Mouse (Mus musculus): ENCODE results near the gene Usp11.
"Not testable (repeated sequence)": the region's sequence is repeated elsewhere in the genome, so short reads cannot be mapped to it uniquely, and the experiment has no call there.

Gene Usp11

GRCm38 (mm10) chrX:20703741-20704290 is at the start of gene Usp11:
Gene Usp11, plus strand, starts transcription at chrX:20703906.
- peak; percentile 33 for DNase-seq (ENCODE audit: low spot score)

- DNase-seq (ENCODE audit: low spot score): no peak
These were observed 46.1 kb upstream of the Usp11 start for GRCm38 (mm10) chrX:20657593-20657992.

DNA sequence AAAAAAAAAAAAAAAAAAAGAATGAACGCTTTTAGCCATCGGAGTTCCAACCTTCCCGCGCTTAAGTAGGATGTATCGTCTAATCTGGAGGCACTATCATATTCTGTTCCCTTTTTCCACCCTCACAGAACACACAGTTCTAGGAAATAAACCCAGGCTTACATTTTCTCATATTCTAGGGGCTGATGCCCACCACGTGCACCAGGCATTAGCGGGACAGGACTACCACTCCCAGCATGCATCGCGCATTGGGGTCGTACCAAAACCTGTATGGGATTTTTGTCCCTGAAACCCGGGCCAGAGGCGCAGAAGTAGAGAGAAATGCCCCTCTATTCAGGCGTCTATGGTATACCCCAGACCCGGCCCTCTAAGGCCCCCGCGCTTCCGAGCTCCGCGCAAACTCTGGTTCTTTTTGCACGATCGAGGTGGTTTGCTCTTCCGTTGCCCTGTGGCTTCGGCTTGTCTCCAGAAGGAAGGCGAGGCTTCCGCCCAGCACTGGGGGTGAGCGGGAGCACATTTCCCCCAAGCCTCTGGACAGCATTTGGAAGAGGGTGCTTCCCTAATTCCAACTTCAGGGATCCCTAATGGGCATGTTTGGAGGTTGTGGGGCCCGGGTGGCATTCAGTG is 45.6 kb upstream of the Usp11 start, which contains the start of gene Uba1:
Uba1 (plus strand) TSS at position 301 of the 627 bp plus-strand sequence.
- DNase-seq (ENCODE audit: low spot score): peak; percentile 29

GRCm38 (mm10) chrX:20658891-20659406 is 44.8 kb upstream of the Usp11 start:
- no peak for DNase-seq (ENCODE audit: low spot score)

- DNase-seq (ENCODE audit: low spot score): no peak
These were observed 41.4 kb upstream of the Usp11 start for GRCm38 (mm10) chrX:20662317-20662715.

DNA sequence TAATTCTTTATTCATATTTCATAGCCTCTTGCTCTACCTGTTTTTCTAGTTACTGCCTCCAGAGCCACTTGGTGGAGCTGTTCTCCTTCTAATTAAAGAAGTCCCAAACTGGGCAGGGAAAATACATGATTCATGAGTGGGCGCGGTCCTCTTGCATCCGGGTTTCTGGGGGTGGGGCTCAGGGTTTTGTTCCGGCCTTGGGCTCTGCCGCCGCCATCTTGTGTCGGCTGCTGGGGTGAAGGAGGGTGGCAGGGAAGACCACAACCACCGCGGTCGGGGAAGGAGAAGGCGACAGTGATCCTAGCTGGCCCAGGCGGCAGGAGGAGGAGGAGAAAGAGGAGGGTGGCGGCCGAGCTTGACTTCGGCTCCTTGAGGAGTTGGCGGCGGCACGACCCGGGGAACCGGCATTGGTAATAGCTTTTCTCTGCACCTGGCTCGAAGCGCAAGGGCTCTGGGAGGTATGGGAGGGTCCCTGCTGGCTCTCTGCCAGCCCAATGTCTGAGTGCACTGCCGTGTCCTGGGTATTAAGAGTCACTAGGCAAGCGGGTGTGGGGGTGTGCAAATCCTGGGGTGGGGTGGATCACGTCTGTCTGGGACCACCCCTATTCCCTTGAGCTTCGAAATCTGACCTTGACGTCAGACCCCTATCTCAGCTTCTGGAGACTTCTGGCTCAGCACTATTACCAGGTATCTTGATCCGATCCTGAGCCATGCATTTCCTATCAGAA is 40.8 kb upstream of the Usp11 start:
- DNase-seq (ENCODE audit: low spot score): peak; percentile 41

DNA sequence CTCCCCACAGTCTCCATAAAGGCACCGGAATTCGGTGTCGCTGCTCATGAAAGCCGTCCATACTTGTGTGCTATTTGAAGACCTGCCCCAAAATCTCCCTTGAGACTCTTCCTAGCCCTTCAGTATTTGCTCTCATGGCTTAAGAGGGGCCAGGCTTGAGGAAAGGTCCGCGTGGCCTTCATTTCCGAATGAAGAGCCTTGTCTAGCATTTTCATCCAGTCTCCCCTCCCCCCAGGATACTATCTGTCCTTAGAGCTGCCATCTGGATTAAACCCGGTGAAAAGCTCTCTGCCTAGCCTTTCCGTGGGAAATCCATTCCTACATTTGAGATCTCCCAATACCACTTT is 40.3 kb upstream of the Usp11 start:
- DNase-seq (ENCODE audit: low spot score): no peak

GRCm38 (mm10) chrX:20687519-20688067 is 16.1 kb upstream of the Usp11 start, which contains the start of gene Cdk16:
Gene Cdk16, plus strand, starts transcription at chrX:20687954.
- DNase-seq (ENCODE audit: low spot score): peak; percentile 11

DNA sequence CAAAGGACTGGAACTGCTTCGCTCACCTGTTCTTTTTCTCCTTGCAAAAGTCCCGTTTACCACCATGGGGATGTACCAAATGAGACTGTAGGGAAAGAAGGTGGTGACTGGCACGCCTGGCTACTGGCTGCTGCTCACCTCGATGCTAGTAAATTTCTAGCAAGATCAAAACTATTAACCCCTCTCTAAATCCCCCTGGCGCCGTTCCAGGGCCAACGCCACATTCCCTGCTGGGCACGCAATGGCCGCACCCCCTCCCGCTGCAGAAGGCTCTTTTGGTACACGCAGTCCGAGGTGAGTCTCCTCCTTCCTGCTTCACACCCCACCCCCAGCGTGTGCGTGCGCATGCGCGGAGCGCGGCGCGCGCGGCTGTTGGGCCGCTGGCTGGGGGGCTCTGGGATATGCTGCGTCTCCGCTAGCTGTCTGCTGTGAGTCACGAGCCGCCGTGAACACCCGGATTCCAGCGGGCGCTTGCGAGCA is 15.6 kb upstream of the Usp11 start:
- peak; percentile 46 for DNase-seq (ENCODE audit: low spot score)

- no peak for DNase-seq (ENCODE audit: low spot score)
These were observed 15.1 kb upstream of the Usp11 start for GRCm38 (mm10) chrX:20688615-20689014.

- no peak for DNase-seq (ENCODE audit: low spot score)
These were observed 12.1 kb upstream of the Usp11 start for GRCm38 (mm10) chrX:20691566-20691965.

DNA sequence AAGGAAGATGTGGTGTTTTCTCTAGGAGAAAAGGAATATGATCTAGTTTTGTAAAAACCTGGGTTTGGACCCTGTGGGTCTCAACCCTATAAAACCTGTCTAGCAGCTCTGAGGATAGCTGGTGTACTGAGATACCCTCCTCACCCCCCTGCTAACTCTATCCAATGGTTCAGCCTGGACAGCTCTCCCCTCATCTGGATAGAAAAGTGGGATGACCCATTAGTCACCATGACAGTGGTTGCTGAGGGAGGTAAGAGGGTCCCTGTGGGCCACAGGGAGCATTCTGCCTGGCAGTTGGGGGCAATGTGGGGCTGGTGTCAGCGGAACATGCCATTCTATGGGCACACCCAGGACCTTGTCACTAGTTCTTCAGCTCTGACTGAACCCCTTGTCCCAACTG is 11.1 kb upstream of the Usp11 start:
- no peak for DNase-seq (ENCODE audit: low spot score)

DNA sequence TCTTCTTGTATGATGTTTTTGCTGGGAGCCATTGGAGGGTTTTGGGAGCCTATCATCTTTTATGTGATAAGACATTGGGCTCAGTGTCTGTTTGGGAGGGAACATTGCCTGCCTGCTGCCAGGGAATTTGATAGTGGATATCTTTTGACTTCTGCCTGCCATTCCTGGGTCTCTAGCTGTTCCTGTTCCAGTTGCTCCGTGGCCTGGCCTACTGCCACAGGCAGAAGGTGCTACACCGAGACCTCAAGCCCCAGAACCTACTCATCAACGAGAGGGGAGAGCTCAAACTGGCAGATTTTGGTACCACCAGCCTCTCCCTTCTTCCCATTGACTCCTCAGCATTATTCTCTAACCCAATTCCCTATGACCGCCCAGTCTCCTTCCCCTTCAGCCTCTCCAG is 7.9 kb upstream of the Usp11 start:
- DNase-seq (ENCODE audit: low spot score): no peak

GRCm38 (mm10) chrX:20704295-20705082 is 783 bp downstream of the Usp11 start:
- no peak for DNase-seq (ENCODE audit: low spot score)

DNA sequence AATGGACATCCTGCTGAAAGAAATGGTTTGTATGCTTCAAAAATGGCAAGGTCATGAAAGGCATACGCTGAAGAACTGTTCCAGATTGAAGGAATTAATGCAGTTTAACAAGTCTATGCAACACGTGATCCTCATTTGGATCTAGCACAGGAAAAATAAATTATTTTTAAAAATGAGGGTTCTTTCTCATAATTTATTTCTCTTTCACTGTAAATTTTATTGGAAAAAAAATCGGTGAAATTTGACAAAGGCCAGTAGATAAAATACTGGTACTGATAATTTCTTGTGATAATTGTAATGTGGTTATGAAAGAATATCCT is 1.3 kb downstream of the Usp11 start:
- DNase-seq (ENCODE audit: low spot score): no peak

DNA sequence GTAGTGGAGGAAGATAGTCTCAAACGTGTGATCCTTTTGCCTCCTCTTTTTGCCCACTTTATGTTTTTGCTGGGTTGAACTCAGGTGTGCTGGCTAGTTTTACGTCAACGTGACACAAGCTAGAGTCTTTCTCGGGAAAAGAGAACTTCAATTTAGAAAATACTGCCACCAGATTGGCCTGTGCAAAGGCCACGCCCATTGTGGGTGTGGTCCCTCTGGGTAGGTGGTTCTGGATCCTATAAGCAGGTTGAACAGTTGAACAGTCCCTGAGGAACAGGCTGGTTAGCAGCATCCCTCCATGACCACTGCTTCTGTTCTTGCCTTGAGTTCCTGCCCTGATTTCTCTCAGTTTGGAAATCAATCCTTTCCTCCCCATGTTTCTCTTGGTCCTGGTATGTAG is 25.0 kb downstream of the Usp11 start:
- DNase-seq (ENCODE audit: low spot score): no peak

DNA sequence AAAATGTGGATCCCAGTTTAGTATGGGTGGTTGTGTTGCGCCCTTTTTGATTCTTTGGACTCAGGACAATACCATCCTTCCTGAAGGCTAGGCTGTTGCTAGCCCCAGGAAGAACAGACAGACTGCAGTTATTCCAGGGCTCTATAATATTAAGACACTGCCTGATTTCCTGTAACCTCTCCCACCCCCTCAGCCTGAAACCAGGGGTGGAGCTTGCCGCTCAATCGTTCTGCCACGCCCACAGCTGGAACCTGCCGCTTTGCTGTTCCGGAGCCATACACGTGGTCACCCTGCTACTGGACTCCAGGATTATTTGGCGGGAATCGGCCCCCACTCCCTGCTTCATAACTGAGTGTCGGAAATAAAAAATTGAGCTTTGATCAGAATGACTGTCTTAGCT is 26.3 kb downstream of the Usp11 start:
- DNase-seq (ENCODE audit: low spot score): not testable (repeated sequence)

GRCm38 (mm10) chrX:20736479-20736878 is 32.8 kb downstream of the Usp11 start:
- DNase-seq (ENCODE audit: low spot score): no peak

GRCm38 (mm10) chrX:20748829-20749228 is 45.1 kb downstream of the Usp11 start:
- DNase-seq (ENCODE audit: low spot score): no peak

GRCm38 (mm10) chrX:20761201-20761600 is 57.5 kb downstream of the Usp11 start:
- DNase-seq (ENCODE audit: low spot score): no peak

Measured in ovary, postnatal 10 days (tissue).